Mouse (Mus musculus) liver, adult 2 months (tissue): ENCODE measurements around the gene Mindy4. TPM values are rescaled to one million over a fixed set of nuclear protein-coding genes. Genes with fewer than 3 reads are reported as not detected.

ENCODE experiments used
- DNase-seq: peaks from one replicate; pipeline ENCODE4 v3.0.0-alpha.2; 2011; ENCODE audit warnings: low read depth, low spot score; ENCODE audit errors: extremely low read depth
- H3K27ac ChIP-seq: fragments of 200-500 bp; replicated peaks from 2 replicates; pipeline ENCODE4 v1.5.1; 2012; ENCODE audit warnings: low read depth, mild to moderate bottlenecking, control low read depth, inconsistent platforms, low read length; ENCODE audit not compliant: insufficient read depth
- H3K27me3 ChIP-seq: fragments of 200-500 bp; 2 replicates; pipeline ENCODE4 v1.6.1; 2012; ENCODE audit warnings: mild to moderate bottlenecking, moderate library complexity, low read length, inconsistent platforms; ENCODE audit not compliant: control insufficient read depth, insufficient read depth
- H3K36me3 ChIP-seq: fragments of 200-500 bp; 2 replicates; pipeline ENCODE4 v1.6.1; 2012; ENCODE audit warnings: low read length, inconsistent platforms; ENCODE audit not compliant: control insufficient read depth, insufficient read depth
- H3K4me1 ChIP-seq: fragments of 200-500 bp; 2 replicates; pipeline ENCODE4 v1.6.1; 2011; ENCODE audit warnings: low read length; ENCODE audit not compliant: control insufficient read depth, insufficient read depth
- H3K4me3 ChIP-seq: fragments of 200-500 bp; 2 replicates; pipeline ENCODE4 v1.5.1; 2011; ENCODE audit warnings: low read depth, mild to moderate bottlenecking, control low read depth, low read length, moderate library complexity; ENCODE audit not compliant: insufficient read depth
- H3K79me2 ChIP-seq: fragments of 200-500 bp; 2 replicates; pipeline ENCODE4 v1.6.1; 2012; ENCODE audit warnings: inconsistent platforms, mild to moderate bottlenecking, low read length, moderate library complexity; ENCODE audit not compliant: control insufficient read depth, insufficient read depth
- H3K9ac ChIP-seq: fragments of 200-500 bp; 2 replicates; pipeline ENCODE4 v1.6.1; 2012; ENCODE audit warnings: low read depth, mild to moderate bottlenecking, control low read depth, inconsistent platforms, low read length
- CTCF ChIP-seq: fragments of 200-500 bp; IDR thresholded peaks from 2 replicates; pipeline ENCODE4 v1.5.1; 2011; ENCODE audit warnings: low read depth, low read length, control low read depth
- POLR2A ChIP-seq: fragments of 200-500 bp; IDR thresholded peaks from 2 replicates; pipeline ENCODE4 v1.6.1; 2011; ENCODE audit warnings: low read length, control low read depth; ENCODE audit not compliant: insufficient read depth; ENCODE audit errors: extremely low read depth
- WGBS: fragments of 180-500 bp; shearing (Covaris S2); methylation state at CpG from one replicate; pipeline ENCODE4 v1.1.7; 2018; 5-methylcytosine and 5-hydroxymethylcytosine counted together
- polyA plus RNA-seq: library from polyadenylated mRNA; depleted of rRNA; stranded (reverse); fragments of >200 nt; gene quantifications from 2 replicates; pipeline ENCODE4 v1.2.3, GENCODE M21; 2012
- total RNA-seq: library from RNA; depleted of rRNA; stranded (reverse); fragments of >200 nt; gene quantifications from 2 replicates; pipeline ENCODE4 v1.2.3, GENCODE M21; 2014

Mindy4 gene
- total and polyA plus RNA-seq, 2 experiments, result 4.1 to 4.3 TPM

DNA sequence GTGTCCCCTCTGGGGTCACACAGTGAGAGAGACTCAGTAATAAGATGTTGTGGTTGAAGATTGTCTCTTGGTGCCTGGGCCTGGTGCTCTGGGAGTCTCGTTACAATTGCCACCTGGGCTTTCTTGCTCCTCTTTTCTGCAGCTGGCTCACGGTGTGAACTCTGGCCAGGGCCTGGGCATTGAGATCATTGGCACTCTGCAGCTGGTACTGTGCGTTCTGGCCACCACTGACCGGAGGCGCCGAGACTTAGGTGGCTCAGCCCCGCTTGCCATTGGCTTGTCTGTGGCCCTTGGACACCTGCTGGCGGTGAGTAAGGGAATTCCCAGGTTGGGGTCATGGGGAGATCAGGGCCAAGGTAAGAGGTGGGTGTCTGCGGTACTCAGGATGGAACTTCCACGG is 142.1 kb downstream of the Mindy4 start:
- H3K36me3 ChIP-seq, result no peaks in the 10 kb centered on the region

GRCm38 (mm10) chr6:55346491-55346890 is 143.3 kb downstream of the Mindy4 start:
- no peak overlapping the region for H3K4me3 ChIP-seq
- H3K27me3 ChIP-seq, result no peaks in the 10 kb centered on the region
- H3K36me3 ChIP-seq, result no peaks in the 10 kb centered on the region
- TF ChIP-seq POLR2A (no peak), CTCF (no peak)
- no peak overlapping the region for H3K27ac ChIP-seq
- WGBS, result 89% methylated on average over 7 of the region's 7 CpGs
- no peak overlapping the region for H3K9ac ChIP-seq
- no peaks in the 10 kb centered on the region for H3K79me2 ChIP-seq
- H3K4me1 ChIP-seq, result peaks cover 2% of the 10 kb centered on the region; the same call in 1 of the 2 replicates
- DNase-seq, result no peak

More for the DNA sequence above, 142.1 kb downstream of the Mindy4 start:
- no peak overlapping the region for H3K9ac ChIP-seq
- TF ChIP-seq POLR2A (no peak), CTCF (no peak)
- H3K27me3 ChIP-seq, result no peaks in the 10 kb centered on the region
- DNase-seq, result no peak
- H3K27ac ChIP-seq, result no peak overlapping the region
- no peaks in the 10 kb centered on the region for H3K79me2 ChIP-seq
- H3K4me1 ChIP-seq, result peaks cover 2% of the 10 kb centered on the region; the same call in 1 of the 2 replicates
- H3K4me3 ChIP-seq, result no peak overlapping the region
- 92% methylated on average over 10 of the region's 10 CpGs for WGBS

GRCm38 (mm10) chr6:55347711-55348571 is 144.8 kb downstream of the Mindy4 start:
- no peaks in the 10 kb centered on the region for H3K4me1 ChIP-seq
- no peaks in the 10 kb centered on the region for H3K27me3 ChIP-seq
- no peak overlapping the region for H3K4me3 ChIP-seq
- no peaks in the 10 kb centered on the region for H3K36me3 ChIP-seq
- 86% methylated on average over 5 of the region's 5 CpGs for WGBS
- H3K9ac ChIP-seq, result no peak overlapping the region
- no peak overlapping the region for H3K27ac ChIP-seq
- DNase-seq, result peak; percentile 13
- TF ChIP-seq CTCF, result no peak
- no peaks in the 10 kb centered on the region for H3K79me2 ChIP-seq

- WGBS, result 95% methylated on average over 4 of the region's 4 CpGs
- TF ChIP-seq POLR2A (no peak), CTCF (no peak)
- H3K4me3 ChIP-seq, result no peak overlapping the region
- H3K27ac ChIP-seq, result no peak overlapping the region
- no peaks in the 10 kb centered on the region for H3K79me2 ChIP-seq
- H3K36me3 ChIP-seq, result no peaks in the 10 kb centered on the region
- H3K4me1 ChIP-seq, result no peaks in the 10 kb centered on the region
- DNase-seq, result no peak
- H3K9ac ChIP-seq, result no peak overlapping the region
- no peaks in the 10 kb centered on the region for H3K27me3 ChIP-seq
Observed at GRCm38 (mm10) chr6:55349231-55349630, 146.0 kb downstream of the Mindy4 start.

DNA sequence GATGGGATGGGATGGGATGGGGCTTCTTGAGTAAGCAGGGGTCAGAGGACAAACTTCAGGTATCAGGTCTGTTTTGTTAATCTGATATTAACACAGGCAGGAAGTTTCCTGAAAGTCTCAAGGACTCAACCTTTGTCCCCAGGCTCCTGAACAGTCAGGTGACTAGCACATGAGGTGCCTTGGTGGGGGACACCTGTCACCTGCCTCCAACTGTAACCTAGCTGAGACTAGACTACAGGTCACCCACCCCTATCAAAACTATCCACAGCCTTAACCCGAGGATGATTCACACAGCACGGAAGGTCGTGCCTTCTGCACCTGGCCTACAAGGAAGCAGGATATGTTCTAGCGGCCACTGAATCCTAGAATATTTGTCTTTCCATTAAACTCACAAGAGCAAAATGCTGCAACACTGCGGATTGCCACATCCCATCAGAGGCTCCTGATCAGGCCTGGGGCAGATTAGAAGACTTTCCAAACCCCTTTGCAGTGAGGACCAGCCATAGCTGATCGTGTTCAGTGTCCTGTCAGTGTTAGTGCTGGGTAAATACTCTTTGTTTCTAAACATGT is 147.3 kb downstream of the Mindy4 start:
- Histone ChIP-seq H3K27ac (no peak overlapping the region), H3K36me3 (no peaks in the 10 kb centered on the region), H3K4me3 (no peak overlapping the region), H3K27me3 (no peaks in the 10 kb centered on the region), H3K9ac (no peak overlapping the region), H3K4me1 (no peaks in the 10 kb centered on the region), H3K79me2 (no peaks in the 10 kb centered on the region)
- 46% methylated on average over 6 of the region's 6 CpGs for WGBS
- TF ChIP-seq CTCF (no peak), POLR2A (no peak)
- DNase-seq, result peak; percentile 53

GRCm38 (mm10) chr6:55351712-55352111 is 148.5 kb downstream of the Mindy4 start:
- WGBS, result 82% methylated on average over 7 of the region's 7 CpGs
- Histone ChIP-seq H3K27ac (no peak overlapping the region), H3K27me3 (no peaks in the 10 kb centered on the region), H3K4me3 (no peak overlapping the region), H3K36me3 (no peaks in the 10 kb centered on the region), H3K4me1 (no peaks in the 10 kb centered on the region), H3K9ac (no peak overlapping the region), H3K79me2 (no peaks in the 10 kb centered on the region)
- no peak for TF ChIP-seq POLR2A
- no peak for TF ChIP-seq CTCF
- DNase-seq, result no peak
